Mouse (Mus musculus) adrenal gland (tissue): ENCODE measurements around the gene Rimkla.

Source experiments
- intact Hi-C: fragments of 180-260 bp; cut with DNase I; formaldehyde crosslinking; loops from one replicate; pipeline ENCODE4 v1.15.1; 2025
- long read RNA-seq, 2 experiments: library from polyadenylated mRNA; unstranded; transcript quantifications; one replicate each; pipeline ENCODE4 v2.0.0; 2020; ENCODE audit warnings: borderline replicate concordance in 1 of 2; ENCODE audit not compliant: insufficient replicate concordance in 1 of 2

The Rimkla gene
- long read RNA-seq, experiment 1: 0 reads
- long read RNA-seq, experiment 2: 0 reads

DNA sequence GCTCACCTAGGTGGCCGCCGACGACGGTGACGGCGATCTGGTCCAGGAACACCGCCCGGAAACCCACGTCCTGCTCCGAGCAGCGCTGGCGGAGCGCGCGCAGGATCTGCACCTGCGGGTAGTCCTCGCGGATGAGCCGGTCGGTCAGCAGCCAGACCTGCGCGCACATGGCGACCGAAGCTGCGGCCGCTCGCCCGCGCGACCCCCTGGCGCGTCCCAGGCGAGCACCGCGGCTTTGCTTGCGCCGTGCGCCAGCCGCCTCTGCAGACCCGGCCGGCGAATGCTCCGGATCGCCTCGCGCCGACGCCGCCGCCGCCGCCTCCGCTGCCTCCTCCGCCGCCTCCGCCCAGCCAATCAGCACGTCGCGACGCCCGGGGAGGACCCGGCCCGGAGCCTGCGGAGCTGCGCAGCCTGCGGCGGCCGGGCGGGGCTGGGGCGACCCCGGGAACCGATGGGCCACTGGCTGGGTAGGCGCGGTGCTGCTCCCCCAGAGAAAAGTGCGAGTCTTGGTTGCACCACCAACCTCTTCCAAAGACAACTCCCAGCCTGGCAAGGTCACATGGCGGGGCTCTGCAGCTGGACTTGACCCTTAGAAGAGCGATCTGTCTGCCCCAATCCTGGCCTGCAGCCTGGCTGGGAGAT lies at the start of gene Rimkla:
Rimkla (minus strand) TSS at position 338 of the 642 bp plus-strand sequence.
- intact Hi-C loops: no loop called here

- intact Hi-C loops: no loop called here
These were observed 48.1 kb upstream of the Rimkla start for GRCm38 (mm10) chr4:119540533-119540890.

DNA sequence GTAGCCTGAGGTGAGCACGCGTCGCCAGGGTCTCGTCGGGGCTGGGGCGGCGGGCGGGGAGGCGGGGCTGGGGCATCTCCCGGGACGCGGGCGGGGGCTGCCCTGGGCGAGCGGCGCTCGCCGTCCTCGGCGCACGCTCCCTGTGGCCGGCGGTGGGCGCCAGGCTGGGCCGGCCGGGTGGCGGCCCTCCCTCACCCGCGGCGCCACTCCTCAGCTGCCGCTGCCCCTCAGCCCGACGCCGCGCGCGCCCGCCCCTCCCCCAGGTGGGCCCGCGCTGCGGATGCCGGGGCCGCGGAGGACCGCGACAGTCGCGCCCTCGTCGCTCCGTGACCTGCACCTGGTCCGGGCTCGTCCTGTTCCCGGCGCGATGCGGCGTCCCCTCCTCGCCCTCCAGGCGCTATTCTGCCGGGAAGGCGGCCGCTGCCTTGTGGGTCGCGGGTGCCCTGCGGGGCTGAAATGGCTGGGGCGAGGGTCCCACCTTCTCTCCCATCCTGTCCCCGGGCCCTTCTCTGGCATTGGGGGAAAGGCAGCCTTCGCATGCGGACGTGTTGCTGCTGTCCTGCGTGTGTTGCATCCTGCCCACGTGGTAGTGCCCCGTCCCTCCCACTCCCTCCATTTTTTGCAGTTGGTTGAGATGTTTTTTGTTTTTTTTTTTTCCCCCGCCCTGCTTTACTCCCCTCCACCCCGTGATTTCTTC lies 47.6 kb upstream of the Rimkla start:
- intact Hi-C loops: loop anchor here (5.0 kb wide), 1 partner anchor 118 kb away; the partner anchor contains the start of genes Ppcs and Zmynd12

GRCm38 (mm10) chr4:119539031-119539824 lies 46.8 kb upstream of the Rimkla start, which contains the start of gene Frg2f1:
TSS of gene Frg2f1 (minus strand) at chr4:119539529.
- intact Hi-C loops: loop anchor here (5.0 kb wide), 1 partner anchor 117 kb away; the partner anchor contains the start of genes Ppcs and Zmynd12

- intact Hi-C loops: loop anchor here (5.0 kb wide), 1 partner anchor 115 kb away; the partner anchor contains the start of genes Ppcs and Zmynd12
These were observed 45.0 kb upstream of the Rimkla start for GRCm38 (mm10) chr4:119537436-119537835.

DNA sequence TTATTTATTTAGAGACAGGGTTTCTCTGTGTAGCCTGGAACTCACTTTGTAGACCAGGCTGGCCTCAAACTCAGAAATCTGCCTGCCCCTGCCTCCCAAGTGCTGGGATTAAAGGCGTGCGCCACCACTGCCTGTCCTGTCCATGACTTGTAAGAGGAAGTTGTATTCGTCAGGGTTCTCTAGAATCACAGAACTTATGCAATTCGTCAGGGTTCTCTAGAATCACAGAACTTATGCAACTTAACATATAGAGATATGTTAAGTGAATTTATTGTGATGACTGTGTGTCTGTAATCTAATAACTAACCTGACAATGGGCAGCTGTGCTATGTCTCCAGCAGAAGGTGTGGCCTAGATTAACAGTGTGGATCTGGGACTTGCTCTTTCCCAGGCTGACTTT lies 44.2 kb upstream of the Rimkla start, which contains the start of gene Foxj3:
Foxj3 (plus strand) TSS at position 390 of the 400 bp plus-strand sequence.
- intact Hi-C loops: loop anchor here (5.0 kb wide), 1 partner anchor 114 kb away; the partner anchor contains the start of genes Ppcs and Zmynd12

GRCm38 (mm10) chr4:119535103-119535502 lies 42.7 kb upstream of the Rimkla start:
- intact Hi-C loops: loop anchor here (5.0 kb wide), 1 partner anchor 113 kb away; the partner anchor contains the start of genes Ppcs and Zmynd12

DNA sequence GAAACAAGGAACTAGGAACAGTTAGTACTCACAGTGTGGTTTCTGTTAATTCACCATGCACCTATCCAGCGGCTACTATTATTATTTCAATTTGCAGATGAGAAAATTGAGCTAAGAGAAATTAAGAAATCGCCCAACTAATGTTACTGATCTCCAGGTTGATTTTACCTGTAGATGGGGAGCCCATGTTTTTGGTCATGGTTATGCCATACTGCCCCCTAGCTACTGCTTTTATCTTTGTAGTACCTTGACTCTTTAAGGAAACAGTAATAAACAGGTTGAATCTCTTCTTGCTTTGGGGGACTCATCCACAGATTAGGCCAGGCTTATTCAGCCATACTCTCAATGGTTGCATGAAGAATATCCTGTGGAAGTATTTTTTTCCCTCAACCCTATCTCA lies 39.4 kb upstream of the Rimkla start:
- intact Hi-C loops: no loop called here

DNA sequence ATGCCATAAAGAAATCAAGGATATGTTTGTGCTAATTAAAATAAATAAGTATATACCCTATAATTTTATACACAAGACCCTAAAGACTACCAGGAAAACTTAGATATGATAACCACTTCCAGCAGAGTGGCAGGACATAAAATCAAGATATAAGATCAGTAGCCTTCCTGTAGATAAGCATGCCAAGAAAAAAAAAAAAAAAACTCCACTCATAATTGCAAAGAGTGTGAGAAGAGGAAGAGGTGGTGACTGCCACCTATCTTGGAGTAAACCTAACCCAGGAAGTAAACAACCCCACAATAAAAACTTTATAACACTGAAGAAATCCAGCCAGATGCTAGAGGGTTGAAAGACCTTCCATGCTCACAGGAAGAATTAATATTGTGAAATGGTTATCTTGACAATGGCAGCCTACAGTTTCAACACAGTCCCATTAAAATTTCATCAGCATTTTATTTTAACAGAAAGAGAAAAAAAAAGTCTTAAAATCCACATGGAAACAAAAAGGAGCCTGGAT lies 34.0 kb upstream of the Rimkla start:
- intact Hi-C loops: no loop called here

DNA sequence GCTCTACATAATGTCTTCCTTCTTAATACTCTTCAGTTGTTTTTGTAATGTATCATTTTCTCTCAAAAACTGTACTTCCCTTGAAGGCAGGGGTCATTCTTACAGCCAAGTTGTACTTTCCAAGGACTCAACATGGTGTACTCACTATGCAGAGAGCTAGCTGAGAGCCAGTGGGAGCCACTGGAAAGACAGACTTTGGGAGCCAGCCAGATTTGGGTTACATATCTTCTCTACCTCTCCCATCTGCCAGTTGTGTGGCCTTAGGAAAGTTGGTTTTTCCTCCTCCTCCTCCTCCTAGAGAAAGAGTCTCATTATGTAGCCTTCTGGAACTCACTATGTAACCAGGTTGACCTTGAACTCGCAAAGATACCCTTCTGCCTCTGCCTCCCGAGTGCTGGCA lies 32.0 kb upstream of the Rimkla start:
- intact Hi-C loops: no loop called here

- intact Hi-C loops: no loop called here
These were observed 31.6 kb upstream of the Rimkla start for GRCm38 (mm10) chr4:119524010-119524409.

GRCm38 (mm10) chr4:119523575-119523974 lies 31.1 kb upstream of the Rimkla start:
- intact Hi-C loops: no loop called here

- intact Hi-C loops: no loop called here
These were observed 20.3 kb upstream of the Rimkla start for GRCm38 (mm10) chr4:119512731-119513141.

DNA sequence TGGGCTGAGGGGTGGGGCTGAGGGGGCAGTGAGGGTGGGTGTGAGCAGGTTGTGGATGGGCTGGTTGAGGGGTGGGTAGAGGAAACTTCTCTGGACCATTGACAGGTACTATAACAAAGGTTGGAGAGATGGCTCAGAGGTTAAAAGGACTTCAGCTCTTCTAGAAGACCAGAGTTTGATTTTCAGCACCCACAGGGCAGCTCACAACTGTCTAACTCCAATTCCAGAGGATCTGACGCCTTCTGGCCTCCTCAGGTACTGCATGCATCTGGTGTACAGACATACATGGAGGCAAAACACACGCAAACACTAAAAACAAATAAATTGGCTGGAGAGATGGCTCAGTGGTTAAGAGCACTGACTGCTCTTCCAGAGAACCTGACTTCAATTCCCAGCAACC lies 19.2 kb upstream of the Rimkla start:
- intact Hi-C loops: no loop called here

GRCm38 (mm10) chr4:119498319-119498848 lies 6.0 kb upstream of the Rimkla start:
- intact Hi-C loops: no loop called here

- intact Hi-C loops: no loop called here
These were observed 502 bp upstream of the Rimkla start for GRCm38 (mm10) chr4:119492933-119493327.

- intact Hi-C loops: no loop called here
These were observed 1.6 kb downstream of the Rimkla start for GRCm38 (mm10) chr4:119490806-119491205.

GRCm38 (mm10) chr4:119489666-119490065 lies 2.8 kb downstream of the Rimkla start:
- intact Hi-C loops: no loop called here

GRCm38 (mm10) chr4:119484882-119485281 lies 7.5 kb downstream of the Rimkla start:
- intact Hi-C loops: no loop called here

GRCm38 (mm10) chr4:119483051-119483450 lies 9.4 kb downstream of the Rimkla start:
- intact Hi-C loops: no loop called here

- intact Hi-C loops: no loop called here
These were observed 19.3 kb downstream of the Rimkla start for GRCm38 (mm10) chr4:119473150-119473549.
